Mouse (Mus musculus) MEL (cell line): Measurements from ENCODE around the gene Mrtfb.

Source experiments
- MAFK ChIP-seq: IDR thresholded peaks from 2 replicates; pipeline ENCODE4 v1.6.1; 2011; ENCODE audit warnings: low read depth, mild to moderate bottlenecking, low read length, improper control_type of control experiment, borderline replicate concordance
- MXI1 ChIP-seq: IDR thresholded peaks from 2 replicates; pipeline ENCODE4 v1.6.1; 2011; ENCODE audit warnings: mild to moderate bottlenecking, low read depth, low read length, improper control_type of control experiment
- POLR2A ChIP-seq, 2 experiments: IDR thresholded peaks; 2 replicates each; pipeline ENCODE4 v1.6.1; 2011 to 2012; ENCODE audit warnings: low read length in 2 of 2, mild to moderate bottlenecking in 2 of 2, control low read depth in 1 of 2, improper control_type of control experiment in 1 of 2, low read depth in 1 of 2, moderate library complexity in 1 of 2; ENCODE audit not compliant: control insufficient read depth in 1 of 2, insufficient read depth in 1 of 2, poor library complexity in 1 of 2
- RAD21 ChIP-seq: IDR thresholded peaks from 2 replicates; pipeline ENCODE4 v1.6.1; 2011; ENCODE audit warnings: mild to moderate bottlenecking, low read depth, low read length, improper control_type of control experiment
- SMC3 ChIP-seq: IDR thresholded peaks from 2 replicates; pipeline ENCODE4 v1.6.1; 2011; ENCODE audit warnings: low read depth, low read length, improper control_type of control experiment

- TF ChIP-seq POLR2A (IDR thresholded peaks at IDR 0.05; ENCODE audit: control insufficient read depth in 1 of 2, insufficient read depth in 1 of 2, low read depth in 1 of 2, low read length in 2 of 2, poor library complexity in 1 of 2) (no peak), MAFK (no peak), RAD21 (no peak), MXI1 (no peak), SMC3 (no peak)
Measured at GRCm38 (mm10) chr16:13240326-13240725, 16.0 kb upstream of the Mrtfb start.
